Mouse (Mus musculus) heart, embryonic 11.5 days (tissue): ENCODE measurements around the gene Cd276. TPM values are rescaled to one million over a fixed set of nuclear protein-coding genes. Genes with fewer than 3 reads are reported as not detected.

Experiments
- ATAC-seq: fragments of 200-750 bp; cut with Nextera tagmentation; replicated peaks from 2 replicates; pipeline ENCODE4 v1.8.0; 2017; ENCODE audit warnings: moderate library complexity; ENCODE audit not compliant: insufficient number of reproducible peaks, low FRiP score, low TSS enrichment
- H3K27ac ChIP-seq: fragments of 300-500 bp; sonication (generic); 2 replicates; pipeline ENCODE4 v1.5.1; 2014; ENCODE audit warnings: mild to moderate bottlenecking, low read depth, low read length
- H3K27me3 ChIP-seq: fragments of 300-500 bp; sonication (generic); 2 replicates; pipeline ENCODE4 v1.6.1; 2014; ENCODE audit warnings: mild to moderate bottlenecking, low read length, mixed read lengths; ENCODE audit not compliant: control insufficient read depth, insufficient read depth
- H3K36me3 ChIP-seq: fragments of 300-500 bp; sonication (generic); 2 replicates; pipeline ENCODE4 v1.6.1; 2014; ENCODE audit warnings: mild to moderate bottlenecking, low read length, moderate library complexity, mixed read lengths; ENCODE audit not compliant: control insufficient read depth, insufficient read depth
- H3K4me1 ChIP-seq: fragments of 300-500 bp; sonication (generic); 2 replicates; pipeline ENCODE4 v1.6.1; 2014; ENCODE audit warnings: low read length; ENCODE audit not compliant: control insufficient read depth, insufficient read depth
- H3K4me2 ChIP-seq: fragments of 300-500 bp; sonication (generic); 2 replicates; pipeline ENCODE4 v1.6.1; 2014; ENCODE audit warnings: mild to moderate bottlenecking, moderate library complexity
- H3K4me3 ChIP-seq: fragments of 300-500 bp; sonication (generic); 2 replicates; pipeline ENCODE4 v1.5.1; 2014; ENCODE audit warnings: low read depth, low read length
- H3K9ac ChIP-seq: fragments of 300-500 bp; sonication (generic); 2 replicates; pipeline ENCODE4 v1.6.1; 2014; ENCODE audit warnings: mild to moderate bottlenecking, low read depth, low read length, moderate library complexity
- H3K9me3 ChIP-seq: fragments of 300-500 bp; sonication (generic); replicated peaks from 2 replicates; pipeline ENCODE4 v1.6.1; 2016; ENCODE audit warnings: low read length; ENCODE audit not compliant: control insufficient read depth
- WGBS: fragments of 180-500 bp; shearing (Covaris S2); extraction: QIAGEN DNeasy Blood & Tissue Kit; methylation state at CpG from one replicate; pipeline ENCODE4 v1.1.7; 2014; ENCODE audit not compliant: insufficient replicate concordance; 5-methylcytosine and 5-hydroxymethylcytosine counted together
- polyA plus RNA-seq: library from polyadenylated mRNA; unstranded; fragments of >200 nt; fragmentation: Nextera tagmentation; extraction: Ambion mirVana; gene quantifications from 2 replicates; pipeline ENCODE4 v1.2.1, GENCODE M21; 2014

Cd276 gene
- polyA plus RNA-seq, 1 experiment from 2014 or later = 29.1 TPM

- Histone ChIP-seq H3K27me3 (no peaks in the 10 kb centered on the region), H3K4me3 (no peak overlapping the region), H3K9me3 (no peaks in the 10 kb centered on the region), H3K4me1 (no peaks in the 10 kb centered on the region), H3K9ac (no peak overlapping the region), H3K4me2 (no peak overlapping the region), H3K27ac (no peak overlapping the region), H3K36me3 (no peaks in the 10 kb centered on the region)
- WGBS = 81% methylated on average over 5 of the region's 5 CpGs
- no peak for ATAC-seq
Observed at GRCm38 (mm10) chr9:58510452-58510851, 44.8 kb downstream of the Cd276 start.

GRCm38 (mm10) chr9:58507216-58508005, 47.8 kb downstream of the Cd276 start:
- Histone ChIP-seq H3K27me3 (no peaks in the 10 kb centered on the region), H3K4me2 (no peak overlapping the region), H3K9me3 (no peaks in the 10 kb centered on the region), H3K4me3 (no peak overlapping the region), H3K9ac (no peak overlapping the region), H3K36me3 (no peaks in the 10 kb centered on the region), H3K27ac (no peak overlapping the region), H3K4me1 (no peaks in the 10 kb centered on the region)
- no peak for ATAC-seq
- WGBS = 73% methylated on average over 8 of the region's 8 CpGs

GRCm38 (mm10) chr9:58500946-58501345, 54.3 kb downstream of the Cd276 start:
- no peak for ATAC-seq
- Histone ChIP-seq H3K27ac (no peak overlapping the region), H3K4me2 (no peak overlapping the region), H3K36me3 (no peaks in the 10 kb centered on the region), H3K9me3 (no peaks in the 10 kb centered on the region), H3K9ac (no peak overlapping the region), H3K4me1 (no peaks in the 10 kb centered on the region), H3K4me3 (no peak overlapping the region), H3K27me3 (no peaks in the 10 kb centered on the region)
- WGBS = 75% methylated on average over 5 of the region's 5 CpGs

- no peak overlapping the region for H3K9ac ChIP-seq
- H3K27ac ChIP-seq = no peak overlapping the region
- H3K4me1 ChIP-seq = no peaks in the 10 kb centered on the region
- ATAC-seq = no peak
- no peak overlapping the region for H3K4me2 ChIP-seq
- H3K4me3 ChIP-seq = no peak overlapping the region
- 0 out of 2 replicates have a peak, but pooled peaks cover 2% of the 10 kb centered on the region for H3K27me3 ChIP-seq
- H3K36me3 ChIP-seq = no peaks in the 10 kb centered on the region
- no peaks in the 10 kb centered on the region for H3K9me3 ChIP-seq
- 69% methylated on average over 4 of the region's 4 CpGs for WGBS
Observed at GRCm38 (mm10) chr9:58497942-58498341, 57.3 kb downstream of the Cd276 start.

GRCm38 (mm10) chr9:58496470-58497182, 58.6 kb downstream of the Cd276 start:
- Histone ChIP-seq H3K36me3 (no peaks in the 10 kb centered on the region), H3K27ac (no peak overlapping the region), H3K4me1 (no peaks in the 10 kb centered on the region), H3K9ac (no peak overlapping the region), H3K4me2 (no peak overlapping the region), H3K4me3 (no peak overlapping the region), H3K27me3 (peaks cover 8% of the 10 kb centered on the region; the same call in 1 of the 2 replicates), H3K9me3 (no peaks in the 10 kb centered on the region)
- WGBS = 28% methylated on average over 4 of the region's 4 CpGs
- ATAC-seq = no peak

- Histone ChIP-seq H3K9ac (no peak overlapping the region), H3K9me3 (no peaks in the 10 kb centered on the region), H3K27me3 (peaks cover 22% of the 10 kb centered on the region), H3K4me1 (peaks cover under 1% of the 10 kb centered on the region; the same call in 1 of the 2 replicates), H3K4me2 (no peak overlapping the region), H3K36me3 (no peaks in the 10 kb centered on the region), H3K4me3 (no peak overlapping the region), H3K27ac (no peak overlapping the region)
- no peak for ATAC-seq
- 56% methylated on average over 2 of the region's 2 CpGs for WGBS
Observed at GRCm38 (mm10) chr9:58495035-58495434, 60.2 kb downstream of the Cd276 start.

GRCm38 (mm10) chr9:58490391-58490790, 64.8 kb downstream of the Cd276 start:
- Histone ChIP-seq H3K4me3 (no peak overlapping the region), H3K27me3 (peaks cover 43% of the 10 kb centered on the region)
- ATAC-seq = no peak

GRCm38 (mm10) chr9:58489865-58490165, 65.4 kb downstream of the Cd276 start:
- 5% methylated on average over 7 of the region's 7 CpGs for WGBS
- H3K9ac ChIP-seq = no peak overlapping the region
- H3K9me3 ChIP-seq = no peaks in the 10 kb centered on the region
- H3K4me2 ChIP-seq = peak overlapping the region; percentile 98
- H3K27ac ChIP-seq = no peak overlapping the region
- peaks cover 13% of the 10 kb centered on the region for H3K4me1 ChIP-seq
- peaks cover 44% of the 10 kb centered on the region for H3K27me3 ChIP-seq
- H3K36me3 ChIP-seq = no peaks in the 10 kb centered on the region
- no peak for ATAC-seq
- peak overlapping the region; percentile 64; the same call in 1 of the 2 replicates for H3K4me3 ChIP-seq

More at GRCm38 (mm10) chr9:58490391-58490790, 64.8 kb downstream of the Cd276 start:
- Histone ChIP-seq H3K9ac (no peak overlapping the region), H3K4me2 (no peak overlapping the region), H3K4me1 (peaks cover 13% of the 10 kb centered on the region), H3K9me3 (no peaks in the 10 kb centered on the region), H3K27ac (no peak overlapping the region), H3K36me3 (no peaks in the 10 kb centered on the region)
- 51% methylated on average over 2 of the region's 2 CpGs for WGBS
